Mouse (Mus musculus): ENCODE results near the gene Evx2. TPM values are rescaled to one million over a fixed set of nuclear protein-coding genes. Genes with fewer than 3 reads are reported as not detected.
A peak's percentile ranks its signal among the peaks of the same experiment; 100 is the strongest.

The Evx2 gene
- total RNA-seq, 2 experiments from 2014 or later = not detected

GRCm38 (mm10) chr2:74669650-74670235 is 10.4 kb upstream of the Evx2 start:
- DNase-seq = no peak
- intact Hi-C loops (cut with DNase I; ENCODE audit: low total_unique reads) = loop anchor here (5.0 kb wide), 2 partner anchors 602 to 702 kb away; no protein-coding TSS in a partner anchor

DNA sequence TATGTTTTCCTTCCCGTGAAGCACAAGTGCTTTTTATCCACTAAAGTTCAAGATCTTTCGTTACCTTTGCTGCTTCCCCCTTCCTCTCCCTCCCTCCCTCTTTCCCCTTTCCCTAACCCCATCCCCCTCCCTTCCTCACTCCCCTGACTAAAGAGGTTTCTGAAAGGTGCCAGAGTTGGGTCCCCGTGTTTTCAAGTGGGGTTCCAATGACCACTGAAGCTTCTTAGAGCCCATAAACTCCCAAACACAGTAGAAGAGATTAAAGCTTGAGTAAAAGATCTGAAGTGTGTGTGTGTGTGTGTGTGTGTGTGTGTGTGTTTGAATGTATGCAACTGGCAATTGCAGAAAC is 9.8 kb upstream of the Evx2 start:
- no peak for DNase-seq
- intact Hi-C loops (cut with DNase I; ENCODE audit: low total_unique reads) = no loop called here

DNA sequence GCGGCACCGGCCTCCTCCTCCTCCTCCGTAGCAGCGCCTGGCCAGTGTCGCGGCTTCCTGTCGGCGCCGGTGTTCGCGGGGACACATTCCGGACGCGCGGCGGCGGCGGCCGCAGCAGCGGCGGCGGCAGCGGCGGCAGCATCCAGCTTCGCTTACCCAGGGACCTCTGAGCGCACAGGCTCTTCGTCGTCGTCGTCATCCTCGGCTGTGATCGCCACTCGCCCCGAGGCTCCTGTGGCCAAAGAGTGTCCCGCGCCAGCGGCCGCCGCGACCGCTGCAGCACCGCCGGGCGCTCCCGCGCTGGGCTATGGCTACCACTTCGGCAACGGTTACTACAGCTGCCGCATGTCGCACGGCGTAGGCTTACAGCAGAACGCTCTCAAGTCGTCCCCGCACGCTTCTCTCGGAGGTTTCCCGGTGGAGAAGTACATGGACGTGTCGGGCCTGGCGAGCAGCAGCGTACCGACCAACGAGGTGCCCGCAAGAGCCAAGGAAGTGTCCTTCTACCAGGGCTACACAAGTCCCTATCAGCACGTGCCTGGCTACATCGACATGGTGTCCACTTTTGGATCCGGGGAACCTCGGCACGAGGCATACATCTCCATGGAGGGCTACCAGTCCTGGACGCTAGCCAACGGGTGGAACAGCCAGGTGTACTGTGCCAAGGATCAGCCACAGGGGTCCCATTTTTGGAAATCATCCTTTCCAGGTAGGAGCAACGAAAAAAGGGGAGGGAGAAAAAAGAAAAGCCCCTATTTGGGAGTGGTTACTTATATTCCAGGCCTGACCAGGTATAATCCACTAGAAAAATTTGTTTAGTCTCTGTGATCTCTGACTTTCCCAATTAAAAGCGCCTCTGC is 9.2 kb upstream of the Evx2 start:
- DNase-seq = no peak
- intact Hi-C loops (cut with DNase I; ENCODE audit: low total_unique reads) = no loop called here

DNA sequence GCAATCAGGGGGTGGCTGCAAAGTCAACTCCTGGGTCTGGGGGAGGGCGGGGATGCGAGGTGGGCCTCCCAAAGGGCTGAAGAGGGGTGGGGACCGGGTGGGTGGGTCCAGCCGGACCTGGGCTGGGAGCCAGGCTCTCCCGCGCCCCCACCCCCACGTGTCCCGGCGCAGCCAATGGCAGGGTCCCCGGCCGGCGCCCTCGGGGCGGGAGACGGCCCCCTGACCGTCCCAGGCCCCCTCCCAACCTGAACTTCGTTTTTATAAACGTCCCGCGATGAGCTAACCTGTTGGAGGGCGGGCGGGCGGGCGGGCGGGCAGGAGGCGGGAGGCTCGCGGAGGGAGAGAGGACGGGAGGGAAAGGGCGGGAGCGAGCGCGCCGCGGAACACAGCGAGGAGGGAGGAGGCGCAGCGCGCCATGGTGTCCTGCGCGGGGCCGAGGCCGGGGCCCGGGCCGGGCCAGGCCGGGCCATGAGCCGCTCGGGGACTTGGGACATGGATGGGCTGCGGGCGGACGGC is 8.5 kb upstream of the Evx2 start, which contains the start of gene Hoxd13:
Gene Hoxd13, plus strand, starts transcription at position 469 of the 516 bp plus-strand sequence.
- intact Hi-C loops (cut with DNase I; ENCODE audit: low total_unique reads) = no loop called here
- no peak for DNase-seq

GRCm38 (mm10) chr2:74667191-74667841 is 8.0 kb upstream of the Evx2 start:
- intact Hi-C loops (cut with DNase I; ENCODE audit: low total_unique reads) = no loop called here
- no peak for DNase-seq

DNA sequence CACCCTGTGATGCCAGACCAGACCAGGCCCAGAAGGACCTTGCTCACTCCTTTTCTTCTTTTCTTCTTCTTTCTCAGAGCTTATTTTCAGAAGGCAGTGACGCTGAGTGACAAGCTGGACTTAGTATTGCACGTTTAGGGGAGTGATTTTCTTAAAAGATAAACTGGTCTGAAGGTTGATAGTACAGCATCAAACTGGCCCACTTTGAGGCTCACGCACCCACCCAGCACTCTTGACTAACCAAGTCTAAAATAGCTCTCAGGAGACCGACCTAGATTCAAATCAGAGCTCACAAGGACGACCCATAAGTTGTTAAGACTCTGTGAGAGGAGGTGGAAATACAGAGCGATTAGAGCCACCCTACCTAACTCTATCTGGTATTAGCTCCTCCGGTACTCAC is 7.1 kb upstream of the Evx2 start:
- no peak for DNase-seq
- intact Hi-C loops (cut with DNase I; ENCODE audit: low total_unique reads) = no loop called here

DNA sequence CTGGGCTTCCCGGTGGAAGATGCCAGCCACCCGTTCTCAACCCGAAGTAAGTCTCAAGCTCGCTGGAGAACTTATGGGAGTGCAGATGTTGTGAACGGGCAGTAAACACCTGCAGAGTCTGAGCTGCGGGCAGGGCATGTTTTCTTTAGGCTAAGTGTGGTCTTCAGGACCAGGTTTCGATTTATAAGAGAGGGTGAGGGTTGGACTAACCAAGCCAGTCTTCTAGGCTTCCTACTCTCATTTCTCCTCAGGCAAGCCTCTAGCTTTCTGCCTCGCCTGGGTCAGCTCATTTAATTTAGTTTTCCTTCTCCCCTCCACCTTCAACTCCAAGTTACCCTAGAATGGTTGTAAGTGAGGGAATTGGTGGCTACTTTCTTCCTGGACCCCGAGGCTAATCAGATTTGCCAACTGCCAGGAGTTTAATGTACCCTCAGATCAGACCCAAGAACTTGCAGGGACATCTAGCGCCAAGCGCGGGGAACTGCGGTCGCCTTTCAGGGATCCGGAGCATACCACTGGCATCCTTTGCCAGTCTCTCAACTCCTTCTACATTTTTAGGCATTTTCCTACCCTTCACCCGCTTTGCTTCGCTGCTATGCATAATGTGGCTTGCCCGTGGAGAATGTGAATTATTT is 4.1 kb upstream of the Evx2 start:
- intact Hi-C loops (cut with DNase I; ENCODE audit: low total_unique reads) = no loop called here
- no peak for DNase-seq

- intact Hi-C loops (cut with DNase I; ENCODE audit: low total_unique reads) = no loop called here
- no peak for DNase-seq
Observed at GRCm38 (mm10) chr2:74661685-74662084, 2.3 kb upstream of the Evx2 start.

DNA sequence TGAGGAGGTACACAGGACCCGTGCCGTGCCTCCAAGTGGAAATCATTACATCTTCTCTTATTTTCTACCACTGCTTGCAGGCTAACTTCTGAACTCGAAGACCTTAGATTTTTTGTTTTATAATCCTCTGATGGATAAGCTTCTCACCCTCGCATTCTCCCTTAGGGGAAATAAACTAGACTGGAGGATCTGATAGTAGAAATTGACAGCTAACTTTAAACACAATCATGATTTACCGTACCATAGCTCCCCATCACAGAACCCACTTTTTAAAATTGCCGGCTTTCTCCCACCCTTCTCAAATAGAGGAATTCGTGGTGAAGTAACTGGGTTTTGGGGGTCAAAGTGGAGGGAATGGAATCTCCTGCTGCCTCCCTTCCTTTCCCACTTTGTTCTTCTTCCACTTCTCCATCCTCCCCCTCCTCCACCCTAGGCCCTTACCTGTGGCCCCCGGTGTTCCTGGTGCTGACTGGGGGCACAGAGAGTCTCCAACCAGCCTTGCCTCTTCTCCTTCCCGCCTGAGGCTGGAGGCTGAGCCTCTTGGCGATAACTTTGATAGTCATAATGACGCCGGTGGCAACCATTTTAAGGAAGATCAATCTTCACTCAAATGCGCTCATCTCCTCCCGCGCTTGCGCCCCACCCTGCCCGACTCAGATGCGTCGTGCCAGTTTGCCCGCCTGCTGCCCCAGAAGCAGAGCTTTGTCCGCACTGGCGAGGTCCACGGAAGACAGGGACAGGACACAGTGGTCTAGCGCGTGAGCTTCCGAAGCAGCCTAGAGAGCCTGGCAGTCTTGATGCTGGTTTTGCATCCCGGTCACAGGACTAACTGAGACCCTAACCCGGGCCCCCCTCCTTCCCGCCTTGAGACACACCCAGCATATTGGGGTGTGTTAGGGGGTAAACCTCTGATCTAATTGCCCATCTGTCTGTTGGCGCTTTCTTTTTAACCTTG is 1.3 kb upstream of the Evx2 start:
- DNase-seq = no peak
- intact Hi-C loops (cut with DNase I; ENCODE audit: low total_unique reads) = no loop called here

DNA sequence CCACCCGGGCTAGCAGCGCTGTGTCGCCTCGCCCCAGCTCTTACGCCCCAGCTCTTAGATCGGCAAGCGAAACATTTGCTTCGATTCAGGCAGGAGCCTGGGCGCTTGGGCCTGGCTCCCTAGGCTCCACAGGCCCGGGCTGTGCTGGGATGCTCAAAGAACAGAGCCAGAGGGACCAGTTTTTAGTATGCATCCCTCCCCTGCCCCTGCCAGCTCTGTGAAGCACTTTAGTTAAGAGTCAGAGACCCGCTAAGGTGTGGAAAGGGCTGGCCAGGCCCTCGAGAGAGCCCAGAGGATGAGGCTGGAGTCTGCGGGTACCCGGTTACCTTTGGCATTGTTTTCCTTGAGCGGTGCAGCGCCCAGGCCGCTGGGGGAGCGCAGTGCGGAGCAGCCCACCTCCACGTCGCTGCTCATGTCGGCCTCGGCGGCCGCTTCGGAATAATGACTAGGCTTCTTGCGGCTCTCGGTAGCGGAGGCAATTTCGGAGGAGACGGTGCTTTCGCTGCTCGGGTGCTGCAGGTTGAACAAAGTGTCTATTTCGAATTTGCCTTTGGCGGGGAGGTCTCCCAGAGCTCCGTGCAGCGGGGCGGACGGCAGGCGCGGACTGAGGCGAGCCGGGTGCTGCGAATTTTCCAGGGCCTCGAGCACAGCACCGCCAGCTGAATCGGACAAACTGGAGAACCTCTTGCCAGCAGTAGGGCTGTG is 538 bp downstream of the Evx2 start:
- no peak for DNase-seq
- intact Hi-C loops (cut with DNase I; ENCODE audit: low total_unique reads) = loop anchor here (5.0 kb wide), 2 partner anchors 357 to 597 kb away; no protein-coding TSS in a partner anchor

- intact Hi-C loops (cut with DNase I; ENCODE audit: low total_unique reads) = loop anchor here (5.0 kb wide), 2 partner anchors 356 to 596 kb away; no protein-coding TSS in a partner anchor
- DNase-seq = no peak
Observed at GRCm38 (mm10) chr2:74658024-74658666, 1.2 kb downstream of the Evx2 start.

DNA sequence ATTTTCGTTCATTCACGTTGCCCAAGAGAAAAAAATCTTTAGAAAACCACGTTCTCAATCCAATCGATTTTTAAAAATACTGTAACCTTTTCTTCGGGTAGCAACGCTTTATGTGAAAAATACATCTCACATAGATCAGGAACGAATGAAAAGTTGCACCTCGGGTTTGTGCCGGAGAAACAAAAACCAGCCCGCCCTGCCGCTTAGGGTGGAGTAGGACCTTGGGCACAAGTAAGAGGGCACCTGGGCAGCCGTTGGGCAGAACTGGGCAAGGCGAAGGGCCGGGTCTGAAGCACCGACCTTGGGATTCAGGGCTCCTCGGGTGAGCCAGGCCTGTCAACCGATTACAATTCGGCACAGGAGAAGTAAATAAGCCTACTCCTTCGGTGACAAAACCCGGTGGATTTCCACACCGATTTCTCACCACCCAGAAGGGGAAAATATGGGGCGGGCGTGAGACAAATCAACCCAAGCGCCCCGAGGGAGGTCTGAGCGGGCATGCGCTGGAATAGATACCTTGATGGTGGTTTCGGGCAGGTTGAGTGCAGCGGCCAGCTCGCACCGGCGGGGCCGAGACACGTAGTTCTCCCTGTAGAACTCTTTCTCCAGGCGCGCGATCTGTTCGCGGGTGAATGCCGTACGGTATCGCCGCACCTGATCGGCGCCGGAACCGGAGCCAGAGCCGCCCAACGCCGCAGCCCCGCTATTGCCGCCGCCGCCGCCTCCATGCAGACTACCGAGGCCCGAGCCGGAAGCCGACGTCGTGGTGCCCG is 1.9 kb downstream of the Evx2 start:
- intact Hi-C loops (cut with DNase I; ENCODE audit: low total_unique reads) = loop anchor here (5.0 kb wide), 2 partner anchors 355 to 595 kb away; no protein-coding TSS in a partner anchor
- DNase-seq = no peak

GRCm38 (mm10) chr2:74656632-74657021 is 2.7 kb downstream of the Evx2 start:
- DNase-seq = no peak

DNA sequence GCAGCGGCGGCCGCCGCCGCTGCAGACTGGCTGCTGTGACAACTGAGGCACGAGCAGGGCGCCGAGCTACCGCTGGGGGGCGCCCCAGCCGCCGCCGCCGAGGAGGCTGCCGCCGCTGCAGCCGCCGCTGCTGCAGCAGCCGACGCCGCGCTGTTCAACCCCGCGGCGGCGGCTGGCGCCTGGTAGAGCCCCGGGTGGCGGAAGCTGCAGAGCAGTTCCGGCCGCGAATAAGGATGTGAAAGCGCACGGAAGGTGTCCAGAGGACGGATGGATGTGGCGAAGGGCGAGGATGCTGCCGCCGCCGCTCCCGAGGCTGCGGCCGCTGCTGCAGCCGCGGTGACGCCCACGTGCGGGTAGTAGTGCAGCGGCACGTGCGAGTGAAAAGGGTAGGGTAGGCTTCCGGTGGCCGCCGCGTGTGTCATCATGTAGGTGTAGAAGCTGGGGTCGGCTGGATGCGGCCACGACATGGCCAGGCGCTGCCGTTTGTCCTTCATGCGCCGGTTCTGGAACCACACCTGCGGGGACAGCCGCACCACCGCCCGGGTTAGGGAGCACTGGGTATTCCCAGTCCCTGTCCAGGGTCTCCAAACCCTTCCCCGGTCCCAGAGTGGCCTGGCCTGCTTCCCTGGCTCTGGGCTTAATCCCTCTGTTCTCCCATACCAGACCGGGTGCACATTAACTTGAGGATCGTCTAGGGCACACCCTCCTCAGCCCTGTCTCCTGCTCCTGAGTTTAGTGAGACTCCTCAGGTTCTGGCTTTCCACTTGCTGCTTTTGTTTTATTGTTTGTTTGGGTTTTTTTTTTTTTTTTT is 3.3 kb downstream of the Evx2 start:
- DNase-seq = no peak
- intact Hi-C loops (cut with DNase I; ENCODE audit: low total_unique reads) = loop anchor here (5.0 kb wide), 2 partner anchors 354 to 594 kb away; no protein-coding TSS in a partner anchor

More at GRCm38 (mm10) chr2:74656632-74657021, 2.7 kb downstream of the Evx2 start:
- intact Hi-C loops (cut with DNase I; ENCODE audit: low total_unique reads) = loop anchor here (5.0 kb wide), 2 partner anchors 354 to 594 kb away; no protein-coding TSS in a partner anchor

- peak; percentile 66 for DNase-seq
Observed at GRCm38 (mm10) chr2:74655420-74655781, 4.0 kb downstream of the Evx2 start.

More at GRCm38 (mm10) chr2:74655420-74655781, 4.0 kb downstream of the Evx2 start:
- intact Hi-C loops (cut with DNase I; ENCODE audit: low total_unique reads) = loop anchor here (5.0 kb wide), 2 partner anchors 353 to 593 kb away; no protein-coding TSS in a partner anchor
